Mouse (Mus musculus) kidney, embryonic 16.5 days (tissue): Measurements from ENCODE around the gene Foxp4. TPM values are rescaled to one million over a fixed set of nuclear protein-coding genes. Genes with fewer than 3 reads are reported as not detected.

Experiments
- ATAC-seq: fragments of 200-750 bp; cut with Nextera tagmentation; 2 replicates; pipeline ENCODE4 v1.8.0; 2017; ENCODE audit warnings: moderate TSS enrichment; ENCODE audit not compliant: low FRiP score, low TSS enrichment
- H3K27ac ChIP-seq: fragments of 300-500 bp; sonication (generic); 2 replicates; pipeline ENCODE4 v1.5.1; 2014; ENCODE audit warnings: low read length
- H3K27me3 ChIP-seq: fragments of 300-500 bp; sonication (generic); 2 replicates; pipeline ENCODE4 v1.6.1; 2014; ENCODE audit warnings: low read length, control low read depth, mixed read lengths; ENCODE audit not compliant: insufficient read depth
- H3K36me3 ChIP-seq: fragments of 300-500 bp; sonication (generic); 2 replicates; pipeline ENCODE4 v1.6.1; 2014; ENCODE audit warnings: low read length, control low read depth, mixed read lengths; ENCODE audit not compliant: insufficient read depth
- H3K4me1 ChIP-seq: fragments of 300-500 bp; sonication (generic); 2 replicates; pipeline ENCODE4 v1.6.1; 2014; ENCODE audit warnings: low read length, control low read depth, mixed read lengths; ENCODE audit not compliant: insufficient read depth
- H3K4me2 ChIP-seq: fragments of 300-500 bp; sonication (generic); replicated peaks from 2 replicates; pipeline ENCODE4 v1.6.1; 2014; ENCODE audit warnings: low read depth, low read length
- H3K4me3 ChIP-seq: fragments of 300-500 bp; sonication (generic); 2 replicates; pipeline ENCODE4 v1.5.1; 2014; ENCODE audit warnings: mild to moderate bottlenecking, low read length
- H3K9ac ChIP-seq: fragments of 300-500 bp; sonication (generic); replicated peaks from 2 replicates; pipeline ENCODE4 v1.6.1; 2014; ENCODE audit warnings: low read length
- H3K9me3 ChIP-seq: fragments of 300-500 bp; sonication (generic); 2 replicates; pipeline ENCODE4 v1.6.1; 2016; ENCODE audit warnings: low read length, control low read depth
- WGBS: fragments of 180-500 bp; shearing (Covaris S2); extraction: QIAGEN DNeasy Blood & Tissue Kit; methylation state at CpG from one replicate; pipeline ENCODE4 v1.1.7; 2014; 5-methylcytosine and 5-hydroxymethylcytosine counted together
- polyA plus RNA-seq: library from polyadenylated mRNA; unstranded; fragments of >200 nt; fragmentation: Nextera tagmentation; extraction: Ambion mirVana; gene quantifications from 2 replicates; pipeline ENCODE4 v1.2.1, GENCODE M21; 2015

Foxp4 gene
- polyA plus RNA-seq, 1 experiment from 2014 or later, result 8.3 TPM

GRCm38 (mm10) chr17:47936591-47936990 is 12.1 kb upstream of the Foxp4 start:
- H3K27me3 ChIP-seq, result no peaks in the 10 kb centered on the region
- H3K4me1 ChIP-seq, result no peaks in the 10 kb centered on the region
- H3K36me3 ChIP-seq, result no peaks in the 10 kb centered on the region
- ATAC-seq, result no peak
- H3K27ac ChIP-seq, result no peak overlapping the region
- no peaks in the 10 kb centered on the region for H3K9me3 ChIP-seq
- no peak overlapping the region for H3K4me3 ChIP-seq
- H3K9ac ChIP-seq, result no peak overlapping the region
- 89% methylated on average over 4 of the region's 4 CpGs for WGBS
- H3K4me2 ChIP-seq, result no peak overlapping the region

- H3K9ac ChIP-seq, result no peak overlapping the region
- no peak overlapping the region for H3K27ac ChIP-seq
- no peaks in the 10 kb centered on the region for H3K27me3 ChIP-seq
- no peak for ATAC-seq
- H3K4me1 ChIP-seq, result peaks cover 11% of the 10 kb centered on the region
- WGBS, result 94% methylated on average over 4 of the region's 4 CpGs
- no peaks in the 10 kb centered on the region for H3K9me3 ChIP-seq
- H3K4me2 ChIP-seq, result no peak overlapping the region
- H3K4me3 ChIP-seq, result no peak overlapping the region
- H3K36me3 ChIP-seq, result no peaks in the 10 kb centered on the region
Measured at GRCm38 (mm10) chr17:47929431-47929830, 5.0 kb upstream of the Foxp4 start.

DNA sequence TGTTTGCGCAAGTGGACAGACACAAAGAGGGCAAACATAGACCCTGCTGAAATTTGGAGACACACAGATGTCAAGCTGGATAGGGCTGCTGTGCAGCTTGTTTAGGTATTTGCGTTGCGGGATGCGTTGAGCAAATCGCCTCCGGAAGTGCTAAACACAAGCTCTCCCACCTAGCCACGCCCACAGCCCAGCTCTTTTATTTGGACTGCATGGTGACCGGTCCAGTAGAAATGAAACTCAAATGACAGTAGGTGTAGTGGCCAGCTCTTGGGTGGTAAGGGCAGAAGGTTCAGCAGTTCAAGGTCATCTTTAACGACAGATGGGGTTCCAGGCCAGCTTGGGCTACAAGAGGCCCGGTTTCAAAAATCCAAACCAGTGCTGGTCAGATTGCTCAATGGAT is 1.5 kb upstream of the Foxp4 start:
- Histone ChIP-seq H3K4me3 (peak overlapping the region; percentile 98), H3K27me3 (no peaks in the 10 kb centered on the region), H3K9me3 (no peaks in the 10 kb centered on the region), H3K36me3 (no peaks in the 10 kb centered on the region), H3K4me1 (peaks cover 28% of the 10 kb centered on the region), H3K4me2 (peak overlapping the region; percentile 94), H3K27ac (no peak overlapping the region; the same call in 1 of the 2 replicates), H3K9ac (peak overlapping the region; percentile 93; the same call in 1 of the 2 replicates)
- WGBS, result 27% methylated on average over 10 of the region's 10 CpGs
- ATAC-seq, result no peak

GRCm38 (mm10) chr17:47925340-47925926 is 988 bp upstream of the Foxp4 start:
- peaks cover 32% of the 10 kb centered on the region for H3K4me1 ChIP-seq

GRCm38 (mm10) chr17:47923678-47924382 is 615 bp downstream of the Foxp4 start:
- Histone ChIP-seq H3K36me3 (no peaks in the 10 kb centered on the region), H3K4me1 (peaks cover 32% of the 10 kb centered on the region)
- WGBS, result under 1% methylated on average over 58 of the region's 65 CpGs

More at GRCm38 (mm10) chr17:47925340-47925926, 988 bp upstream of the Foxp4 start:
- Histone ChIP-seq H3K27ac (peak overlapping the region; percentile 97), H3K9me3 (no peaks in the 10 kb centered on the region), H3K27me3 (no peaks in the 10 kb centered on the region), H3K9ac (peak overlapping the region; percentile 93), H3K36me3 (no peaks in the 10 kb centered on the region), H3K4me2 (peak overlapping the region; percentile 94), H3K4me3 (peak overlapping the region; percentile 98)
- no peak for ATAC-seq
- 4% methylated on average over 13 of the region's 13 CpGs for WGBS

DNA sequence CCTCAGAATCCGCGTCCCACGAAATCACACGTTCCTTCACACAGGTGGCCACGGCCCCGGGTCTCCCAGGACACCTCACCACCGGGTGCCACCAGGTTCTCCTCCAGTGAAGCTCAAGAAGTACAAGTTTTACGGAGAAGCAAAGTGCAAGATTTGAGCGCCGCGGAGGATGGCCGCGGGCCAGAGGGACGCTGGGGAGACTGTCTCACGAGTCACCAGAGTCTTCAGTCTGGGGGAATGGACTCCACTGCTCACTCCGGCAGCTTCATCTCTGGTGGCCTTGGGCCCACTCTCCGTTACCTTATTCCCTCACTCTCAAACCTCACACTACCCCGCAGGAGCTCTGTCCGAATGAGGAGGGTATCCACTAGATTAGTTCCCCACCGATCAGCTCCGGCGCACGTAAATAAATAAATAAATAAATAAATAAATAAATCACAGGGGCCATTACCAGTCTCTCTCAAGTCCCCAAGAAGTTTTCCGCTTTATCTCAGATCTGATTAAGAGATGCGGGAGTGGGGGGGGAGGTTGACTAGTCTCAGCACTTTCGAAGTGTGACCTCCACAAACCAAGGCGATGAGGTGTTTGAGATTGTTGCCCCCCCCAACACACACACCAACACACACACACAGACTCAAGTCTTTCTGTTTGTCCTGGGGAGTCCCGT is 1.3 kb downstream of the Foxp4 start:
- Histone ChIP-seq H3K4me3 (peak overlapping the region; percentile 98), H3K4me1 (peaks cover 32% of the 10 kb centered on the region), H3K36me3 (no peaks in the 10 kb centered on the region), H3K9me3 (no peaks in the 10 kb centered on the region), H3K9ac (peak overlapping the region; percentile 93), H3K27me3 (no peaks in the 10 kb centered on the region), H3K4me2 (peak overlapping the region; percentile 94), H3K27ac (peak overlapping the region; percentile 97)
- WGBS, result under 1% methylated on average over 28 of the region's 28 CpGs
- ATAC-seq, result no peak

More at GRCm38 (mm10) chr17:47923678-47924382, 615 bp downstream of the Foxp4 start:
- H3K4me3 ChIP-seq, result peak overlapping the region; percentile 98
- ATAC-seq, result peak; percentile 58
- H3K27me3 ChIP-seq, result no peaks in the 10 kb centered on the region
- peak overlapping the region; percentile 97 for H3K27ac ChIP-seq
- H3K4me2 ChIP-seq, result peak overlapping the region; percentile 94
- H3K9ac ChIP-seq, result peak overlapping the region; percentile 93
- H3K9me3 ChIP-seq, result no peaks in the 10 kb centered on the region

- WGBS, result under 1% methylated on average over 24 of the region's 24 CpGs
- Histone ChIP-seq H3K9ac (peak overlapping the region; percentile 93), H3K4me2 (peak overlapping the region; percentile 94), H3K27ac (no peak overlapping the region), H3K9me3 (no peaks in the 10 kb centered on the region), H3K4me1 (peaks cover 38% of the 10 kb centered on the region), H3K4me3 (peak overlapping the region; percentile 98), H3K27me3 (no peaks in the 10 kb centered on the region), H3K36me3 (no peaks in the 10 kb centered on the region)
- no peak for ATAC-seq
Measured at GRCm38 (mm10) chr17:47922579-47922978, 1.9 kb downstream of the Foxp4 start.

DNA sequence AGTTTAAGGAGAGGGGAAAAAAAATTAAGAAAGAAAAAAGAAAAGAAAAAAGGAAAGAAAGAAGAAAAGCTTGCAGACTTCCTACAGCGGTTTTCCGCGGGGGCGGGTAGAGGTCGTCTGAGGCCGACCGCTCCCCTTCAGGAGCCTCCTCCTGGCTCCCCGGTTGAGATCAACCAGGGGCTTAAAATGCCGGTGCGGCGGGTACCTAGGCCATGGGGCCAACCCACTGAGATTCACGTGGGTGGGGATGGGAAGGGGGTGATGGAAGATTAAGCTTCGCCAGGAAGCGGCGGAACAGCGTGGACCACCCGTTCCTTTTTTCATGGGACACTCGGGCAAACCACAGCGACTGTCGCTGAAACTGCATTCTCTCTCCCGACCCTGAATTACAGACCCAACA is 2.3 kb downstream of the Foxp4 start:
- WGBS, result 4% methylated on average over 21 of the region's 21 CpGs
- Histone ChIP-seq H3K4me1 (peaks cover 39% of the 10 kb centered on the region), H3K27ac (no peak overlapping the region), H3K4me3 (peak overlapping the region; percentile 98), H3K4me2 (peak overlapping the region; percentile 94), H3K36me3 (no peaks in the 10 kb centered on the region), H3K9me3 (no peaks in the 10 kb centered on the region), H3K9ac (peak overlapping the region; percentile 93), H3K27me3 (no peaks in the 10 kb centered on the region)
- no peak for ATAC-seq

- no peaks in the 10 kb centered on the region for H3K9me3 ChIP-seq
- no peak overlapping the region for H3K9ac ChIP-seq
- peak overlapping the region; percentile 98; the same call in 1 of the 2 replicates for H3K4me3 ChIP-seq
- peaks cover 38% of the 10 kb centered on the region for H3K4me1 ChIP-seq
- H3K27me3 ChIP-seq, result no peaks in the 10 kb centered on the region
- no peak overlapping the region for H3K27ac ChIP-seq
- peak overlapping the region; percentile 94 for H3K4me2 ChIP-seq
- ATAC-seq, result no peak
- 46% methylated on average over 4 of the region's 4 CpGs for WGBS
- no peaks in the 10 kb centered on the region for H3K36me3 ChIP-seq
Measured at GRCm38 (mm10) chr17:47921136-47921665, 3.2 kb downstream of the Foxp4 start.
